23 mouse cellular contexts compared by ENCODE assay signal in genomic region chr12:5413976-5414375, GRCm38 (mm10). TPM values are rescaled to one million over a fixed set of nuclear protein-coding genes. Genes with fewer than 3 reads are reported as not detected.
DNase-seq lines count a peak whose midpoint lies in the region; ATAC-seq and TF ChIP-seq lines count a peak whose summit lies in the region.
"Had no signal": no experiment of that assay in that cellular context is flagged by ENCODE, and none has a peak within 500 bp of the region (broad histone marks: within the 10 kb centered on the region; RNA-seq: fewer than 3 reads in every experiment).

No protein-coding gene starts in this region.

- DNase-seq in cerebellum, postnatal 10 days, result peak; percentile 85
- DNase-seq in cerebellum, adult 8-10 months, result no peak
- DNase-seq in hindbrain, postnatal 0 days (ENCODE audit: low spot score), result peak; percentile 51
- peak; percentile 54 for DNase-seq in midbrain, postnatal 0 days (ENCODE audit: low spot score)
- DNase-seq in midbrain, embryonic 14.5 days, result no peak
- DNase-seq: adrenal gland, adult 8-10 months; adrenal gland, postnatal 14 days; adrenal gland, postnatal 36 days; B cell, adult 2 months; cerebellum, adult 11-12 months; cerebellum, adult 2 months; cerebellum, postnatal 25 days; forebrain, postnatal 0 days had no signal

- no peak for TF ChIP-seq CTCF in hindbrain, postnatal 0 days (IDR thresholded peaks at IDR 0.05; ENCODE audit: low read depth)
- TF ChIP-seq CTCF in midbrain, postnatal 0 days (IDR thresholded peaks at IDR 0.05), result no peak

- H3K9ac ChIP-seq in hindbrain, postnatal 0 days (replicated peaks; ENCODE audit: low read length), result no peak overlapping the region
- no peak overlapping the region for H3K9ac ChIP-seq in hindbrain, embryonic 13.5 days
- H3K9ac ChIP-seq in midbrain, postnatal 0 days (replicated peaks; ENCODE audit: low read length, poor library complexity, severe bottlenecking), result no peak overlapping the region
- no peak overlapping the region for H3K9ac ChIP-seq in midbrain, embryonic 14.5 days (replicated peaks; ENCODE audit: low read length)
- H3K9ac ChIP-seq: embryonic facial prominence, embryonic 12.5 days; forebrain, embryonic 13.5 days; forebrain, embryonic 15.5 days; forebrain, postnatal 0 days had no signal

- ATAC-seq in hindbrain, postnatal 0 days, result peak; percentile 34; the same call in 1 of the 2 replicates
- ATAC-seq in hindbrain, embryonic 13.5 days (ENCODE audit: low FRiP score), result no peak
- ATAC-seq in midbrain, postnatal 0 days (ENCODE audit: low FRiP score), result no peak
- no peak for ATAC-seq in midbrain, embryonic 14.5 days (ENCODE audit: low FRiP score, low TSS enrichment)
- ATAC-seq: activated CD4-positive, CD25-positive, alpha-beta regulatory T cell, adult 4 months; CD4-positive, CD25-positive, alpha-beta regulatory T cell, adult 4 months; forebrain, embryonic 13.5 days; forebrain, embryonic 15.5 days; forebrain, postnatal 0 days; Patski had no signal

- no peak overlapping the region for H3K27ac ChIP-seq in hindbrain, postnatal 0 days
- no peak overlapping the region for H3K27ac ChIP-seq in hindbrain, embryonic 13.5 days
- H3K27ac ChIP-seq in midbrain, postnatal 0 days (ENCODE audit: low read depth, low read length), result no peak overlapping the region
- H3K27ac ChIP-seq in midbrain, embryonic 14.5 days (replicated peaks; ENCODE audit: low read depth, low read length), result no peak overlapping the region
- H3K27ac ChIP-seq: embryonic facial prominence, embryonic 10.5 days; embryonic facial prominence, embryonic 12.5 days; forebrain, embryonic 13.5 days; forebrain, embryonic 15.5 days had no signal

- no peak overlapping the region for H3K4me3 ChIP-seq in hindbrain, postnatal 0 days (ENCODE audit: low read length)
- no peak overlapping the region for H3K4me3 ChIP-seq in hindbrain, embryonic 13.5 days
- H3K4me3 ChIP-seq in midbrain, postnatal 0 days (ENCODE audit: low read depth, low read length), result no peak overlapping the region
- no peak overlapping the region for H3K4me3 ChIP-seq in midbrain, embryonic 14.5 days (replicated peaks; ENCODE audit: low read depth, low read length)
- H3K4me3 ChIP-seq: embryonic facial prominence, embryonic 10.5 days; embryonic facial prominence, embryonic 12.5 days; forebrain, embryonic 13.5 days; forebrain, embryonic 15.5 days had no signal

- H3K9me3 ChIP-seq in hindbrain, postnatal 0 days (ENCODE audit: low read length), result no peaks in the 10 kb centered on the region
- H3K9me3 ChIP-seq in hindbrain, embryonic 13.5 days, result no peaks in the 10 kb centered on the region
- no peaks in the 10 kb centered on the region for H3K9me3 ChIP-seq in midbrain, postnatal 0 days (ENCODE audit: low read length)
- H3K9me3 ChIP-seq in midbrain, embryonic 14.5 days (ENCODE audit: control insufficient read depth, low read length), result no peaks in the 10 kb centered on the region
- H3K9me3 ChIP-seq: embryonic facial prominence, embryonic 10.5 days; embryonic facial prominence, embryonic 12.5 days; forebrain, embryonic 13.5 days; forebrain, embryonic 15.5 days had no signal

- H3K36me3 ChIP-seq in hindbrain, postnatal 0 days (ENCODE audit: insufficient read depth, low read length), result no peaks in the 10 kb centered on the region
- no peaks in the 10 kb centered on the region for H3K36me3 ChIP-seq in hindbrain, embryonic 13.5 days
- no peaks in the 10 kb centered on the region for H3K36me3 ChIP-seq in midbrain, postnatal 0 days (ENCODE audit: insufficient read depth, low read length)
- no peaks in the 10 kb centered on the region for H3K36me3 ChIP-seq in midbrain, embryonic 14.5 days (ENCODE audit: control insufficient read depth, insufficient read depth, low read length)
- H3K36me3 ChIP-seq: embryonic facial prominence, embryonic 10.5 days; embryonic facial prominence, embryonic 12.5 days; forebrain, embryonic 15.5 days; G1E had no signal

- peaks cover 16% of the 10 kb centered on the region for H3K4me1 ChIP-seq in hindbrain, postnatal 0 days (ENCODE audit: insufficient read depth, low read length)
- H3K4me1 ChIP-seq in hindbrain, embryonic 13.5 days (replicated peaks), result peaks cover 26% of the 10 kb centered on the region
- H3K4me1 ChIP-seq in midbrain, postnatal 0 days (ENCODE audit: insufficient read depth, low read length), result 0 out of 2 replicates have a peak, but pooled peaks cover 6% of the 10 kb centered on the region
- H3K4me1 ChIP-seq in midbrain, embryonic 14.5 days (ENCODE audit: control insufficient read depth, insufficient read depth, low read length), result peaks cover 21% of the 10 kb centered on the region

- H3K4me2 ChIP-seq in hindbrain, postnatal 0 days (ENCODE audit: low read depth, low read length), result no peak overlapping the region
- no peak overlapping the region for H3K4me2 ChIP-seq in hindbrain, embryonic 13.5 days
- H3K4me2 ChIP-seq in midbrain, postnatal 0 days (ENCODE audit: low read depth, low read length, poor library complexity, severe bottlenecking), result no peak overlapping the region
- H3K4me2 ChIP-seq in midbrain, embryonic 14.5 days (ENCODE audit: low read length), result no peak overlapping the region
- H3K4me2 ChIP-seq: embryonic facial prominence, embryonic 12.5 days; forebrain, embryonic 13.5 days; forebrain, embryonic 15.5 days had no signal

- no peaks in the 10 kb centered on the region for H3K27me3 ChIP-seq in hindbrain, postnatal 0 days (ENCODE audit: insufficient read depth, low read length)
- H3K27me3 ChIP-seq in hindbrain, embryonic 13.5 days, result no peaks in the 10 kb centered on the region
- H3K27me3 ChIP-seq in midbrain, postnatal 0 days (ENCODE audit: insufficient read depth, low read length), result no peaks in the 10 kb centered on the region
- H3K27me3 ChIP-seq in midbrain, embryonic 14.5 days (ENCODE audit: control insufficient read depth, insufficient read depth, low read length), result no peaks in the 10 kb centered on the region
- H3K27me3 ChIP-seq: CH12.LX; embryonic facial prominence, embryonic 12.5 days; forebrain, embryonic 13.5 days; forebrain, embryonic 15.5 days; Patski had no signal

RNA-seq across cellular contexts. Expression of gene Klhl29, which starts 38.5 kb away (rescaled TPM):
- 11.2 and 16.7 TPM in 2 replicates for total RNA-seq in hindbrain, postnatal 0 days (2014; rRNA removed)
- 2.8 and 3.0 TPM in 2 replicates for polyA plus RNA-seq in hindbrain, postnatal 0 days (2015; fragmentation: Nextera tagmentation; extraction: Ambion mirVana)
- polyA plus RNA-seq in hindbrain, embryonic 13.5 days (2015; fragmentation: Nextera tagmentation; extraction: Ambion mirVana), result 4.0 and 4.1 TPM in 2 replicates
- total RNA-seq in midbrain, postnatal 0 days (2014; rRNA removed), result 11.9 TPM in 2 replicates
- 1.8 and 2.7 TPM in 2 replicates for polyA plus RNA-seq in midbrain, postnatal 0 days (2015; fragmentation: Nextera tagmentation; extraction: Ambion mirVana)
- polyA plus RNA-seq in midbrain, embryonic 14.5 days (2014; fragmentation: Nextera tagmentation; extraction: Ambion mirVana), result 8.4 and 9.5 TPM in 2 replicates
- polyA plus RNA-seq: G1E had no signal

Comparison
In these comparisons a context has a peak if more than half of its experiments do, and no peak if none do; other contexts are left out.
1. DNase-seq: peak in cerebellum, postnatal 10 days (2 of 2), hindbrain, postnatal 0 days (single experiment) and midbrain, postnatal 0 days (single experiment); none in cerebellum, adult 8-10 months (single experiment) and midbrain, embryonic 14.5 days (single experiment).